10 mouse cellular contexts compared by ENCODE assay signal in the genomic region with DNA sequence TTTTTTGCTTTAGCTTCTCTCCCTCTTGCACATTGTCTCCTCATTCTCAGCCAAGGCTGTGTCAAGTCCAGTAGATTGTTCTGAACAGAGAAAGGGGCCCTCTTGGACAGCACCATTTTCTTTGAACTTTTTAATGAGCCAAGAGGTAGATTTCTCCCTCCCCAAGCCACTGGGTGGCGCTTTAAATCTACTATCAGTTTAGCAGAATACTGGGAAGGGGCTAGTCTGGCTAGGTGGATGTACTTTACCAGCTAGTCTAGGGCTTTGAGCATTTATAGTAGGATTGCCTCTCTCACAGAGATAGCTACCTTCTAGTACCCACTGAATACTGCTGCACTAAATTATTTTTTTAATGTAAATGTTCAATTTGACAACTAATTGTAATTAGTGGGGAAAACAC. TPM values are rescaled to one million over a fixed set of nuclear protein-coding genes. Genes with fewer than 3 reads are reported as not detected.
DNase-seq lines count a peak whose midpoint lies in the region; ATAC-seq and TF ChIP-seq lines count a peak whose summit lies in the region.
"Had no signal": no experiment of that assay in that cellular context is flagged by ENCODE, and none has a peak within 500 bp of the region (broad histone marks: within the 10 kb centered on the region; RNA-seq: fewer than 3 reads in every experiment).

No protein-coding gene starts in this region.

- in situ Hi-C loops in ES-E14 (cut with MboI; ENCODE audit: low sequenced_read_pairs in 2 of 2, unreplicated experiment in 2 of 2) = no loop called here

- WGBS in kidney, adult 2 months = 3% methylated on average over 1 of the region's 1 CpGs
- 0% methylated on average over 1 of the region's 1 CpGs for WGBS in kidney, embryonic 15.5 days
- WGBS in embryonic facial prominence, embryonic 10.5 days = 2% methylated on average over 1 of the region's 1 CpGs
- 11% methylated on average over 1 of the region's 1 CpGs for WGBS in large intestine, adult 2 months

- peak; percentile 17 for DNase-seq in kidney, adult 2 months
- peak; percentile 50 for DNase-seq in ES-E14 (ENCODE audit: low read depth, low spot score)
- DNase-seq in embryonic facial prominence, embryonic 10.5 days (ENCODE audit: low spot score) = peak; percentile 57
- DNase-seq in large intestine, adult 2 months (ENCODE audit: low read depth, low spot score) = peak; percentile 24
- no peak for DNase-seq in c-Kit-positive CD71-positive TER-119-positive erythroid progenitor cells, embryonic 14.5 days (ENCODE audit: low spot score)
- no peak for DNase-seq in frontal cortex, postnatal 25 days (ENCODE audit: low spot score in 2 of 2)

- H3K4me2 ChIP-seq in kidney, embryonic 15.5 days = no peak overlapping the region
- H3K4me2 ChIP-seq: stomach, embryonic 15.5 days had no signal

- TF ChIP-seq CTCF in kidney, adult 2 months (conservative IDR thresholded peaks at IDR 0.05; ENCODE audit: insufficient read depth, insufficient read length, low read depth, low read length) = no peak

- TF ChIP-seq POLR2A in kidney, adult 2 months (IDR thresholded peaks at IDR 0.05; ENCODE audit: low read depth, low read length) = no peak

- no peaks in the 10 kb centered on the region for H3K9me3 ChIP-seq in kidney, embryonic 15.5 days (replicated peaks)
- H3K9me3 ChIP-seq in ES-E14 (ENCODE audit: control insufficient read depth, insufficient read depth, low read depth, low read length) = no peaks in the 10 kb centered on the region
- no peaks in the 10 kb centered on the region for H3K9me3 ChIP-seq in embryonic facial prominence, embryonic 10.5 days
- H3K9me3 ChIP-seq: stomach, embryonic 15.5 days had no signal

- no peaks in the 10 kb centered on the region for H3K27me3 ChIP-seq in kidney, adult 2 months (replicated peaks; ENCODE audit: control insufficient read depth, insufficient read depth, low read length)
- H3K27me3 ChIP-seq in kidney, embryonic 15.5 days = 0 out of 2 replicates have a peak, but pooled peaks cover 3% of the 10 kb centered on the region
- H3K27me3 ChIP-seq in embryonic facial prominence, embryonic 10.5 days (replicated peaks; ENCODE audit: low read depth, poor library complexity, severe bottlenecking) = no peaks in the 10 kb centered on the region
- H3K27me3 ChIP-seq: stomach, embryonic 15.5 days had no signal

- no peak overlapping the region for H3K9ac ChIP-seq in kidney, embryonic 15.5 days
- H3K9ac ChIP-seq in ES-E14 (ENCODE audit: insufficient read depth, low read depth, low read length, poor library complexity, severe bottlenecking) = no peak overlapping the region
- H3K9ac ChIP-seq: liver, embryonic 14.5 days; stomach, embryonic 15.5 days had no signal

- H3K27ac ChIP-seq in kidney, adult 2 months (ENCODE audit: insufficient read depth, low read depth, low read length) = no peak overlapping the region
- no peak overlapping the region for H3K27ac ChIP-seq in kidney, embryonic 15.5 days
- no peak overlapping the region for H3K27ac ChIP-seq in ES-E14 (ENCODE audit: insufficient read depth, low read depth, low read length, poor library complexity, severe bottlenecking)
- H3K27ac ChIP-seq in embryonic facial prominence, embryonic 10.5 days (replicated peaks) = no peak overlapping the region
- H3K27ac ChIP-seq: liver, embryonic 14.5 days; stomach, embryonic 15.5 days had no signal

- ATAC-seq in kidney, embryonic 15.5 days (replicated peaks; ENCODE audit: low FRiP score) = no peak
- ATAC-seq in granulocyte monocyte progenitor cell, adult 5-6 weeks (replicated peaks; ENCODE audit: poor library complexity, severe bottlenecking) = no peak

- H3K36me3 ChIP-seq in kidney, adult 2 months (ENCODE audit: control insufficient read depth, insufficient read depth, low read length) = no peaks in the 10 kb centered on the region
- no peaks in the 10 kb centered on the region for H3K36me3 ChIP-seq in kidney, embryonic 15.5 days
- H3K36me3 ChIP-seq in ES-E14 (ENCODE audit: control insufficient read depth, insufficient read depth, low read length, poor library complexity, severe bottlenecking) = no peaks in the 10 kb centered on the region
- H3K36me3 ChIP-seq in embryonic facial prominence, embryonic 10.5 days (replicated peaks) = no peaks in the 10 kb centered on the region
- H3K36me3 ChIP-seq: stomach, embryonic 15.5 days had no signal

- H3K4me1 ChIP-seq in kidney, adult 2 months (ENCODE audit: control insufficient read depth, insufficient read depth, low read length) = no peaks in the 10 kb centered on the region
- H3K4me1 ChIP-seq in kidney, embryonic 15.5 days = no peaks in the 10 kb centered on the region
- H3K4me1 ChIP-seq in ES-E14 (ENCODE audit: control insufficient read depth in 2 of 2, insufficient read depth in 2 of 2, low read length in 2 of 2, poor library complexity in 1 of 2) = no peaks in the 10 kb centered on the region
- H3K4me1 ChIP-seq in embryonic facial prominence, embryonic 10.5 days = peaks cover 7% of the 10 kb centered on the region
- H3K4me1 ChIP-seq: stomach, embryonic 15.5 days had no signal

- no peak overlapping the region for H3K4me3 ChIP-seq in kidney, adult 2 months (ENCODE audit: insufficient read depth, low read depth, low read length)
- no peak overlapping the region for H3K4me3 ChIP-seq in kidney, embryonic 15.5 days (replicated peaks)
- H3K4me3 ChIP-seq in ES-E14 (ENCODE audit: insufficient read depth in 1 of 2, low read depth in 1 of 2, low read length in 2 of 2, poor library complexity in 1 of 2, severe bottlenecking in 1 of 2) = no peak overlapping the region
- H3K4me3 ChIP-seq in embryonic facial prominence, embryonic 10.5 days = no peak overlapping the region
- H3K4me3 ChIP-seq: stomach, embryonic 15.5 days had no signal

TF ChIP-seq in ES-E14, 5 proteins besides CTCF, POLR2A, EP300 and RAD21:
- TF ChIP-seq CHD2 (IDR thresholded peaks at IDR 0.05; ENCODE audit: low read depth, low read length) = no peak
- TF ChIP-seq ZC3H11A (IDR thresholded peaks at IDR 0.05; ENCODE audit: borderline replicate concordance, low read depth, low read length) = peak; percentile 73; the same call in 1 of the 2 replicates

RNA-seq across cellular contexts. Expression of a gene that starts 20.3 kb away (rescaled TPM):
- 2.0 and 2.8 TPM in 2 replicates for polyA plus RNA-seq in kidney, adult 2 months (2012; rRNA removed)
- 4.3 and 4.8 TPM in 2 replicates for polyA plus RNA-seq in kidney, embryonic 15.5 days (2015; fragmentation: Nextera tagmentation; extraction: Ambion mirVana)
- total RNA-seq in ES-E14 (2012; rRNA removed) = 12.0 and 19.7 TPM in 2 replicates
- polyA plus RNA-seq in embryonic facial prominence, embryonic 10.5 days (2016; fragmentation: Nextera tagmentation; extraction: Ambion mirVana) = 6.0 and 10.4 TPM in 2 replicates
- polyA plus RNA-seq in large intestine, adult 2 months (2012; rRNA removed) = 8.2 and 8.7 TPM in 2 replicates
- total RNA-seq in granulocyte monocyte progenitor cell, adult 5-6 weeks (2014; fragmentation: Nextera tagmentation) = 6.6 and 7.2 TPM in 2 replicates
- 2.3 and 3.3 TPM in 2 replicates for total RNA-seq in granulocyte monocyte progenitor cell, adult 5-6 weeks (2017)

RNA-seq across cellular contexts. Expression of a gene that starts 28.9 kb away (rescaled TPM):
- 3.0 and 5.9 TPM in 2 replicates for polyA plus RNA-seq in kidney, adult 2 months (2012; rRNA removed)
- 1.7 and 1.9 TPM in 2 replicates for polyA plus RNA-seq in kidney, embryonic 15.5 days (2015; fragmentation: Nextera tagmentation; extraction: Ambion mirVana)
- total RNA-seq in ES-E14 (2012; rRNA removed) = 6.6 and 11.0 TPM in 2 replicates
- 1.1 and 1.3 TPM in 2 replicates for polyA plus RNA-seq in embryonic facial prominence, embryonic 10.5 days (2016; fragmentation: Nextera tagmentation; extraction: Ambion mirVana)
- polyA plus RNA-seq in large intestine, adult 2 months (2012; rRNA removed) = 10.1 and 12.0 TPM in 2 replicates
- 77.4 and 94.2 TPM in 2 replicates for total RNA-seq in granulocyte monocyte progenitor cell, adult 5-6 weeks (2014; fragmentation: Nextera tagmentation)
- 106 and 107 TPM in 2 replicates for total RNA-seq in granulocyte monocyte progenitor cell, adult 5-6 weeks (2017)

RNA-seq across cellular contexts. Expression of a gene that starts 34.2 kb away (rescaled TPM):
- polyA plus RNA-seq in kidney, adult 2 months (2012; rRNA removed) = not detected in 2 replicates
- polyA plus RNA-seq in kidney, embryonic 15.5 days (2015; fragmentation: Nextera tagmentation; extraction: Ambion mirVana) = not detected in 2 replicates
- total RNA-seq in ES-E14 (2012; rRNA removed) = not detected in 2 replicates
- not detected in 2 replicates for polyA plus RNA-seq in embryonic facial prominence, embryonic 10.5 days (2016; fragmentation: Nextera tagmentation; extraction: Ambion mirVana)
- polyA plus RNA-seq in large intestine, adult 2 months (2012; rRNA removed) = not detected in 2 replicates
- total RNA-seq in granulocyte monocyte progenitor cell, adult 5-6 weeks (2014; fragmentation: Nextera tagmentation) = 0.86 TPM in 1 of 2 replicates, not detected in the other
- not detected in 2 replicates for total RNA-seq in granulocyte monocyte progenitor cell, adult 5-6 weeks (2017)
- polyA plus RNA-seq: liver, embryonic 14.5 days; stomach, embryonic 15.5 days had no signal

RNA-seq across cellular contexts. Expression of a gene that starts 52.2 kb away (rescaled TPM):
- polyA plus RNA-seq in kidney, adult 2 months (2012; rRNA removed) = 0.23 TPM in 1 of 2 replicates, not detected in the other
- not detected in 2 replicates for polyA plus RNA-seq in kidney, embryonic 15.5 days (2015; fragmentation: Nextera tagmentation; extraction: Ambion mirVana)
- total RNA-seq in ES-E14 (2012; rRNA removed) = 3.4 and 4.9 TPM in 2 replicates
- not detected in 2 replicates for polyA plus RNA-seq in embryonic facial prominence, embryonic 10.5 days (2016; fragmentation: Nextera tagmentation; extraction: Ambion mirVana)
- 0.12 TPM in 1 of 2 replicates, not detected in the other for polyA plus RNA-seq in large intestine, adult 2 months (2012; rRNA removed)
- not detected in 2 replicates for total RNA-seq in granulocyte monocyte progenitor cell, adult 5-6 weeks (2014; fragmentation: Nextera tagmentation)
- total RNA-seq in granulocyte monocyte progenitor cell, adult 5-6 weeks (2017) = not detected in 2 replicates
- polyA plus RNA-seq: liver, embryonic 14.5 days; stomach, embryonic 15.5 days had no signal

RNA-seq across cellular contexts. Expression of a gene that starts 55.3 kb away (rescaled TPM):
- 253 and 258 TPM in 2 replicates for polyA plus RNA-seq in kidney, adult 2 months (2012; rRNA removed)
- 18.9 and 21.5 TPM in 2 replicates for polyA plus RNA-seq in kidney, embryonic 15.5 days (2015; fragmentation: Nextera tagmentation; extraction: Ambion mirVana)
- 11.2 and 14.1 TPM in 2 replicates for total RNA-seq in ES-E14 (2012; rRNA removed)
- polyA plus RNA-seq in embryonic facial prominence, embryonic 10.5 days (2016; fragmentation: Nextera tagmentation; extraction: Ambion mirVana) = 14.3 and 16.4 TPM in 2 replicates
- polyA plus RNA-seq in large intestine, adult 2 months (2012; rRNA removed) = 3.3 and 3.6 TPM in 2 replicates
- total RNA-seq in granulocyte monocyte progenitor cell, adult 5-6 weeks (2014; fragmentation: Nextera tagmentation) = not detected in 2 replicates
- total RNA-seq in granulocyte monocyte progenitor cell, adult 5-6 weeks (2017) = not detected in 2 replicates

Comparison
In these comparisons a context has a peak if more than half of its experiments do, and no peak if none do; other contexts are left out.
1. DNase-seq: peak in kidney, adult 2 months (single experiment), ES-E14 (single experiment), embryonic facial prominence, embryonic 10.5 days (single experiment) and large intestine, adult 2 months (single experiment); none in c-Kit-positive CD71-positive TER-119-positive erythroid progenitor cells, embryonic 14.5 days (single experiment) and frontal cortex, postnatal 25 days (0 of 2).